Mouse (Mus musculus): Measurements from ENCODE around the gene Ucn2.
A peak's percentile ranks its signal among the peaks of the same experiment; 100 is the strongest.

The Ucn2 gene

GRCm38 (mm10) chr9:108985710-108986109 is at the start of gene Ucn2:
Gene Ucn2, plus strand, starts transcription at chr9:108986010.
- H3K36me3 ChIP-seq (ENCODE audit: control insufficient read depth, insufficient read depth, low read length, poor library complexity, severe bottlenecking) = no peaks in the 10 kb centered on the region
- DNase-seq (ENCODE audit: low read depth, low spot score) = no peak
- H3K27me3 ChIP-seq (ENCODE audit: control insufficient read depth, insufficient read depth, low read length, poor library complexity, severe bottlenecking) = no peaks in the 10 kb centered on the region

DNA sequence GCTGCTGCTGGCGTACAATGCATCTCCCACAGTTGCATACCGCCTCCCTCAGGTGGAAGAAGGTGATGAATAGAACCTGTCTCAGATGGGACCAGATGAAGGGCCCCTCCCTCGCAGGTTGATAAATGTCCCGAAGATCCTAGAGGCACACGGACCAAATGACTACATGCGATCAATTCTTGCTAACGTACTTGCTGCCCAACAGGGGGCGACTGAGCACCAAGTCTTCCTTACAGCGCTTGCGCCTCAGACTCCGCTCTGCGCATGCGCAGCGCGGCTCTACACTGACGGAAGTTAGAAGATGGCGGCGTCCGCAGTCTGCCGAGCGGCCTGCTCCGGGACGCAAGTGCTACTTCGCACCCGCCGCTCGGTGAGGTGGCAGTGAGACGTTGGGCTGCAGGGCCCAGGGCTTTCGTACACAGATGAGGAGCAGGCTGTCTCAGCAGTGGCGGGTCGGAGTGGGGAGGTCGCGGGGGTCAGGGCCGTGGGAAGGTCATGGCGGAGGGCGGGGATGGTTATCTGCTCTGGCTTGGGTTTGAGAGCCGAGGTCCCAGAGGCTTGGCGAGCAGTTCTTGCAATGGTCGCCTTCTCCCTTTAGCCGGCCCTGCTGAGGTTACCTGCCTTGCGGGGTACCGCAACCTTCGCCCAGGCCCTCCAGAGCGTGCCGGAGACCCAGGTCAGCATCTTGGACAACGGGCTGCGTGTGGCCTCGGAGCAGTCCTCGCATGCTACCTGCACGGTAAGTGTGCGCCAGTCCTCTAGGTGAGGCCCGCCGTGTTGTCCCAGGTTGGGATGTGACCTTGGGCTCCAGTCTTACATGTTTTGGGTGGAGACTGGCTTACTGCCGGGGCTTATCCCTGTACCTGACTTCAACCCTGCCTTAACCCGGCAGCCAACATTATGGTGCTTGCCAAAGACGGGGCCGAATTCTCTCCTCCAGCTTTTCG is 49.1 kb upstream of the Ucn2 start, which contains the start of gene Uqcrc1:
Uqcrc1 (plus strand) TSS at position 216 of the 947 bp plus-strand sequence.
- DNase-seq (ENCODE audit: low read depth, low spot score) = peak; percentile 100
- peaks cover 2% of the 10 kb centered on the region for H3K36me3 ChIP-seq (ENCODE audit: control insufficient read depth, insufficient read depth, low read length, poor library complexity, severe bottlenecking)
- H3K27me3 ChIP-seq (ENCODE audit: control insufficient read depth, insufficient read depth, low read length, poor library complexity, severe bottlenecking) = no peaks in the 10 kb centered on the region

DNA sequence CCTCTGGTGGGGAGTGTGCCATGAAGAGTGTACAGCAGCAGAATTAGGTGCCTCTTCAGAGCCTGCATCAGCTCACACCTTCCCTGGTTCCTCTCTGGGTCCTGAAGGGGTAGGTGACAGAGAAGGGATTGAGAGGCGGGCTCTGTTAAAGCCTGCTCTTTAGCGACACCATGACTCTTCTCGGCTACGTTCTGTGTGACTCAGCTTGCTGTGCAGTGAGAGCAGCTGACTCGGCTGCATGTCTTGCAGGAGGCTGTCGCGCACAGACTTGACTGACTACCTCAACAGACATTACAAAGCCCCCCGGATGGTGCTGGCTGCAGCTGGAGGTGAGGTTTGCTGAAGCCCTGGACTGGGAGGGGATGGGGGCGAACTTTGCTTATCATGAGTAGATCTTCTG is 40.7 kb upstream of the Ucn2 start:
- no peak for DNase-seq (ENCODE audit: low read depth, low spot score)
- Histone ChIP-seq H3K36me3 (ENCODE audit: control insufficient read depth, insufficient read depth, low read length, poor library complexity, severe bottlenecking) (peaks cover 11% of the 10 kb centered on the region), H3K27me3 (ENCODE audit: control insufficient read depth, insufficient read depth, low read length, poor library complexity, severe bottlenecking) (no peaks in the 10 kb centered on the region)

DNA sequence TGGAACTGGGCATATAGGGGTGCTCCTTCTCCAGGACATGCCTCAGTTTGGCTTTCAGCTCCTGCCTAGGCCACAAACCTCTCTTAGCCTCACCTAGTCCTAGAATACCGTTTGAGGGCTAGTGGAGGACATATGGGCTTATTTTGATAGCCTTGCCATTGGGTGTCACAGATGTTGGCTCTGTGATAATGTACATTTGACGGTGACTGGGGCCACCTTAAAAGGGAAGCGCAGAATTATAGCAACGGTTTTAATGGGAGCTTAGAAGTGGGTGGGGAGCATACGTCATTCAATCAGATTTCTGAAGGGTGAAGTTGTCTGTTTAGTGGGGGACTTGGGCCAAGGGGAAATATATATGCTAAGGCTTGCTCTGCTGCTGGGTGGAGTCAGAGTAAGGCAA is 40.2 kb upstream of the Ucn2 start:
- Histone ChIP-seq H3K27me3 (ENCODE audit: control insufficient read depth, insufficient read depth, low read length, poor library complexity, severe bottlenecking) (no peaks in the 10 kb centered on the region), H3K36me3 (ENCODE audit: control insufficient read depth, insufficient read depth, low read length, poor library complexity, severe bottlenecking) (peaks cover 11% of the 10 kb centered on the region)
- no peak for DNase-seq (ENCODE audit: low read depth, low spot score)

DNA sequence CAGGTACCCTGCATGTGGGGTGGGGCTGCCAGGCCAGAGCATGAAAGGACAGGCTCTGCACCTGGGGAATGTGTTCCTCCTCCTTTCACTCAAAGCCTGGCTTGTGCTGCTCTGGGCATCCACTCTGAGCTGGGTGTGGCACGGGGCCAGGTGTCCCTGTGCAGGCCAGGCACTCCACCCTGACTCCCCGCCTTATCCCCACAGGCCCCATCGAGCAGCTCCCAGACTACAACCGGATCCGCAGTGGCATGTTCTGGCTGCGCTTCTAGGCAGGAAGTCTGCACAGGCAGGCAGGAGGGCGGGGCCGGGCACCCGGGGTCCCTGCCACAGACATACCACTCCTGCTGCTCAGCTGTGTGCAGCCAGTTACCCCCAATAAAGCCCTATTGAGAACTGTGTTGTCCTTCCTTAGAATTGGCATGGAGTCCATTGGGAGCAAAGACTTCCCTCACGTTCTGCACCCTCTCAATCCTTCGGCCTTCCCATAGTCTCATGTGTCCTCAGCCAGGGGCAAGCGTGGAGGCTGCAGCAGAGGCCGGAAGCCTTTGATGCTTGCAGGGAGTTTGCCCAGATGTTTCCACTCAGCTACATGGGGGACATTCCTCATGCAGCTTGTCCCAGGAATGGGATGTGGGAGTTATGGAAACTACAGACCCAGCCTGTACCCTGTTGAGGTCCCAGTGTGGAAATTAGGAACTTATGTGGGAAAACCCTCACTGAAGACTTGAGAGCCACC is 36.4 kb upstream of the Ucn2 start:
- no peaks in the 10 kb centered on the region for H3K27me3 ChIP-seq (ENCODE audit: control insufficient read depth, insufficient read depth, low read length, poor library complexity, severe bottlenecking)
- DNase-seq (ENCODE audit: low read depth, low spot score) = no peak
- H3K36me3 ChIP-seq (ENCODE audit: control insufficient read depth, insufficient read depth, low read length, poor library complexity, severe bottlenecking) = peaks cover 9% of the 10 kb centered on the region

- H3K36me3 ChIP-seq (ENCODE audit: control insufficient read depth, insufficient read depth, low read length, poor library complexity, severe bottlenecking) = peaks cover 5% of the 10 kb centered on the region
- no peaks in the 10 kb centered on the region for H3K27me3 ChIP-seq (ENCODE audit: control insufficient read depth, insufficient read depth, low read length, poor library complexity, severe bottlenecking)
- no peak for DNase-seq (ENCODE audit: low read depth, low spot score)
Observed at GRCm38 (mm10) chr9:108949967-108950728, 35.7 kb upstream of the Ucn2 start.

- Histone ChIP-seq H3K36me3 (ENCODE audit: control insufficient read depth, insufficient read depth, low read length, poor library complexity, severe bottlenecking) (peaks cover 2% of the 10 kb centered on the region; the same call in 1 of the 2 replicates), H3K27me3 (ENCODE audit: control insufficient read depth, insufficient read depth, low read length, poor library complexity, severe bottlenecking) (no peaks in the 10 kb centered on the region)
- no peak for DNase-seq (ENCODE audit: low read depth, low spot score)
Observed at GRCm38 (mm10) chr9:108953081-108953636, 32.7 kb upstream of the Ucn2 start, which contains the start of gene Col7a1. Gene Col7a1, plus strand, starts transcription at chr9:108953586.

DNA sequence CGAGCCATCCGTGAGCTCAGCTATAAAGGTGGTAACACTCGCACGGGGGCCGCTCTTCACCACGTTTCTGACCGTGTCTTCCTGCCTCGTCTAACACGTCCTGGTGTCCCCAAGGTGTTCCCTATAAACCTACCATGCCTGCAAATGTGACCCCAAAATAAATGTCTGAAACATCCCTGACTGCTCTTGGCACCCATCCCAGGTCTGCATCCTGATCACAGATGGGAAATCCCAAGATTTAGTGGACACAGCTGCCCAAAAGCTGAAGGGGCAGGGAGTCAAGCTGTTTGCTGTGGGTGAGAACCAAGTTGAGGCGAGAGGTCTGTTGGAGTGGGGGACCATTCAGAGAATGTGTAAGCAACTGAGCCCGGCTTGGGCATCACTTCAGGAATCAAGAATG is 30.6 kb upstream of the Ucn2 start:
- Histone ChIP-seq H3K27me3 (ENCODE audit: control insufficient read depth, insufficient read depth, low read length, poor library complexity, severe bottlenecking) (no peaks in the 10 kb centered on the region), H3K36me3 (ENCODE audit: control insufficient read depth, insufficient read depth, low read length, poor library complexity, severe bottlenecking) (no peaks in the 10 kb centered on the region)
- no peak for DNase-seq (ENCODE audit: low read depth, low spot score)

DNA sequence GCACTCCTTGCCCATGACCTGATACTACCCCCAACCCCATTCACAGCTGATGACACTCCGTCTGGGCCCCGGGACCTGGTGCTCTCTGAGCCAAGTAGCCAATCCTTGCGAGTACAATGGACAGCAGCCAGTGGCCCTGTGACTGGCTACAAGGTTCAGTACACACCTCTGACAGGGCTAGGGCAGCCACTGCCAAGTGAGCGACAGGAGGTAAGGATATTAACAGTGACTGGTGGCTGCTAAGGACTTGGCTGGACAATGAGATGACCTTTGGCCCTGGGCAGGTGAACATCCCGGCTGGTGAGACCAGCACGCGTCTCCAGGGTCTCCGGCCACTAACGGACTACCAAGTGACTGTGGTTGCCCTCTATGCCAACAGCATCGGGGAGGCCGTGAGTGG is 30.0 kb upstream of the Ucn2 start:
- H3K27me3 ChIP-seq (ENCODE audit: control insufficient read depth, insufficient read depth, low read length, poor library complexity, severe bottlenecking) = no peaks in the 10 kb centered on the region
- no peak for DNase-seq (ENCODE audit: low read depth, low spot score)
- no peaks in the 10 kb centered on the region for H3K36me3 ChIP-seq (ENCODE audit: control insufficient read depth, insufficient read depth, low read length, poor library complexity, severe bottlenecking)

DNA sequence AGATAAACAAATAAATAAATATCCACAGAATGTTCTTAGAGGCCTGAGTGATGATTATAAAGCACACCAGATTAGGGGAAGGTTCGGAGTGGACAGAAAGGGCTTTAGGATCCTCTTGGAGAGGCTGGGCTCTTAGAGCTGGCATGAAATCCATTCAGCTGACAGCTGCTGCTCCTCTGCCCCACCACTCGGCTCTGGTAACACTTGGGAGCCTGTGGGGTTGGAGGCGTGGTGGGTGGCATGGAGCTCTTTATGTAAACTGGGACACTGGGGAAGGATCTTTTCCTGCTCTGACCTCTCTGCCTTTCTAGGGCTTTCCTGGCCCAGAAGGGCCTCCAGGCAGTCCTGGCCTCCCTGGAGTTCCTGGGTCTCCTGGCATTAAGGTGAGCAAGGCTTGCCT is 22.2 kb upstream of the Ucn2 start:
- DNase-seq (ENCODE audit: low read depth, low spot score) = no peak
- no peaks in the 10 kb centered on the region for H3K36me3 ChIP-seq (ENCODE audit: control insufficient read depth, insufficient read depth, low read length, poor library complexity, severe bottlenecking)
- no peaks in the 10 kb centered on the region for H3K27me3 ChIP-seq (ENCODE audit: control insufficient read depth, insufficient read depth, low read length, poor library complexity, severe bottlenecking)

- DNase-seq (ENCODE audit: low read depth, low spot score) = no peak
- Histone ChIP-seq H3K36me3 (ENCODE audit: control insufficient read depth, insufficient read depth, low read length, poor library complexity, severe bottlenecking) (no peaks in the 10 kb centered on the region), H3K27me3 (ENCODE audit: control insufficient read depth, insufficient read depth, low read length, poor library complexity, severe bottlenecking) (no peaks in the 10 kb centered on the region; the same call in 1 of the 2 replicates)
Observed at GRCm38 (mm10) chr9:108964338-108964737, 21.5 kb upstream of the Ucn2 start.

DNA sequence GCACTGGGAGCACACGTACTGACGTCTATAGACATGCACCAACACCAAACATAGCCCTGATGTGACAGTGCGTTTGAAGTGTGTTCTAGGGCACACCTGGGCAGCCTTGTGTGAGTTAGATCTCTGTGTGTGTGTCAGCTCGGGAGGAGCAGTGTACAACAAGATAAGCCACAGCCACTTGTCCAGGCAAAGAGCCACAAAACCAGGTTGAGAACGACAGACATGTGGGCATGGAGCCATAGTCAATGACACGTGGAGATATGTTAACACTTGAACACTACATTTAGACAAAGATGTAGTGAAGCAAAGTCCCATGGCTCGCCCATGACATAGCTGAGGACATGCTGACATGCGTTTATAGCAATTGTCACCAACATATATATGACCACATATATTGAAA is 15.2 kb upstream of the Ucn2 start:
- DNase-seq (ENCODE audit: low read depth, low spot score) = no peak
- Histone ChIP-seq H3K36me3 (ENCODE audit: control insufficient read depth, insufficient read depth, low read length, poor library complexity, severe bottlenecking) (no peaks in the 10 kb centered on the region), H3K27me3 (ENCODE audit: control insufficient read depth, insufficient read depth, low read length, poor library complexity, severe bottlenecking) (no peaks in the 10 kb centered on the region; the same call in 1 of the 2 replicates)

DNA sequence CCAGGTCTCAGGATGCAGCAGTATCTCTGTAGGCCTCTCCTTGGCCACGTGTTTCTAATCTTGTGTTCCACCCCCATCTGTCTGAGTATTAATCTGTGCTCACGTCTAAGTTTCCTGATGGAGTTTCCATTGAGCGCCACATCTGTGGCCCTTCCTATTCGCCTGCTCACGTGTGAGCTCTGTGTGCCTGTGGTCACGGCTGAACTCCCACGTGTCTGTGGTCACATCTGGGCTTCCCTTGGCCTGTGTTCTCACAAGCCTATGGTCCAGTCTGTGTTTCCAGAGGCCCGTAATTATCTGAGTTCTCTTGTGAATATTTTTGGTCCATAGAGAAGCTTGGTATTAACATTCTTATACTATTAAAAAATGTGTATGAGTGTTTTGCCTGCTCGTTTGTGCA is 9.3 kb upstream of the Ucn2 start:
- DNase-seq (ENCODE audit: low read depth, low spot score) = no peak
- Histone ChIP-seq H3K27me3 (ENCODE audit: control insufficient read depth, insufficient read depth, low read length, poor library complexity, severe bottlenecking) (no peaks in the 10 kb centered on the region), H3K36me3 (ENCODE audit: control insufficient read depth, insufficient read depth, low read length, poor library complexity, severe bottlenecking) (no peaks in the 10 kb centered on the region)

DNA sequence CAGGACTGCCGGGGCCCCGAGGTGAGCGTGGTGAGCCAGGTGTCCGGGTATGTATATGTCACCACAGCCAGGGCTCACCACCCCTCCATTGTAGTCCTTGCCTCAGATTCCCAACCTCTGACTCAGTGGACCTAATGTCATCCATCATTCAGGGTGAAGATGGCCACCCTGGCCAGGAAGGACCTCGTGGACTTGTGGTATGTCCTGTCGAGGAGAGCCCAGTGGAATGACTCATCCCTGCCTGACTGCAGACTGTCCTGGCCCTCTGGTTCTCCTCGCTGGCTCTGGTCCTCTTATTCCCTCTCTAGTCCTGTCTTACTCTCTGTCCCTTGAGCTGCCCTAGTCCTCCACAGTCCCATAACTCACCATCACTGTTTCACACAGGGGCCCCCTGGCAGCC is 7.8 kb upstream of the Ucn2 start:
- H3K27me3 ChIP-seq (ENCODE audit: control insufficient read depth, insufficient read depth, low read length, poor library complexity, severe bottlenecking) = no peaks in the 10 kb centered on the region
- DNase-seq (ENCODE audit: low read depth, low spot score) = no peak
- H3K36me3 ChIP-seq (ENCODE audit: control insufficient read depth, insufficient read depth, low read length, poor library complexity, severe bottlenecking) = no peaks in the 10 kb centered on the region

Measured in splenic B cell, adult 2 months (primary cell).